Mouse (Mus musculus): ENCODE measurements at regions not wholly inside any gene's neighbourhood (a gene's known extent, or its start where the extent isn't known, plus 50 kb on each side); places are given as distances from the start of the nearest gene placed in this dataset.

GRCm38 (mm10) chr14:103969305-103969704 is 125.1 kb upstream of the Ednrb start:
- TF ChIP-seq CTCF (conservative IDR thresholded peaks at IDR 0.05 in 1 of 2, IDR thresholded peaks at IDR 0.05 in 1 of 2; ENCODE audit: low read depth in 2 of 2, low read length in 2 of 2) (no peak), MAFK (IDR thresholded peaks at IDR 0.05; ENCODE audit: insufficient replicate concordance, low read length) (no peak), EP300 (IDR thresholded peaks at IDR 0.05; ENCODE audit: low read length) (no peak), MAZ (IDR thresholded peaks at IDR 0.05; ENCODE audit: low read depth, low read length) (no peak), POLR2A (IDR thresholded peaks at IDR 0.05; ENCODE audit: low read depth, low read length) (no peak), TCF12 (IDR thresholded peaks at IDR 0.05; ENCODE audit: low read depth, low read length) (no peak), POLR2AphosphoS2 (IDR thresholded peaks at IDR 0.05; ENCODE audit: low read depth, low read length) (no peak), RCOR1 (conservative IDR thresholded peaks at IDR 0.05; ENCODE audit: low read depth, low read length) (no peak), USF1 (IDR thresholded peaks at IDR 0.05; ENCODE audit: low read depth, low read length) (no peak), KAT2A (IDR thresholded peaks at IDR 0.05; ENCODE audit: insufficient replicate concordance, low read length) (no peak), RAD21 (IDR thresholded peaks at IDR 0.05; ENCODE audit: low read depth, low read length) (no peak; the same call in 1 of the 2 replicates)

Data from CH12.LX (cell line).